Mouse (Mus musculus): ENCODE measurements at regions not wholly inside any gene's neighbourhood (a gene's known extent, or its start where the extent isn't known, plus 50 kb on each side); places are given as distances from the start of the nearest gene placed in this dataset.

- DNase-seq (ENCODE audit: low spot score in 2 of 2), result no peak
Observed at GRCm38 (mm10) chr8:87417466-87417865, 54.9 kb downstream of the Cbln1 start.

GRCm38 (mm10) chr8:87415051-87415630 lies 57.3 kb downstream of the Cbln1 start:
- DNase-seq (ENCODE audit: low spot score in 2 of 2), result no peak

GRCm38 (mm10) chr8:87389016-87389415 lies 83.4 kb downstream of the Cbln1 start:
- no peak for DNase-seq (ENCODE audit: low spot score in 2 of 2)

GRCm38 (mm10) chr8:87383527-87384206 lies 88.7 kb downstream of the Cbln1 start:
- no peak for DNase-seq (ENCODE audit: low spot score in 2 of 2)

GRCm38 (mm10) chr8:87382311-87382710 lies 90.1 kb downstream of the Cbln1 start:
- DNase-seq (ENCODE audit: low spot score in 2 of 2), result no peak

- no peak for DNase-seq (ENCODE audit: low spot score in 2 of 2)
Observed at GRCm38 (mm10) chr8:87380791-87381190, 91.6 kb downstream of the Cbln1 start.

GRCm38 (mm10) chr8:87379296-87379695 lies 93.1 kb downstream of the Cbln1 start:
- DNase-seq (ENCODE audit: low spot score in 2 of 2), result no peak

- no peak for DNase-seq (ENCODE audit: low spot score in 2 of 2)
Observed at GRCm38 (mm10) chr8:87374044-87374443, 98.4 kb downstream of the Cbln1 start.

- no peak for DNase-seq (ENCODE audit: low spot score in 2 of 2)
Observed at GRCm38 (mm10) chr8:87373535-87373934, 98.9 kb downstream of the Cbln1 start.

- no peak for DNase-seq (ENCODE audit: low spot score in 2 of 2)
Observed at GRCm38 (mm10) chr8:87372061-87372460, 100.3 kb downstream of the Cbln1 start.

- no peak for DNase-seq (ENCODE audit: low spot score in 2 of 2)
Observed at GRCm38 (mm10) chr8:87370194-87370593, 102.2 kb downstream of the Cbln1 start.

GRCm38 (mm10) chr8:87350471-87350870 lies 121.9 kb downstream of the Cbln1 start:
- DNase-seq (ENCODE audit: low spot score in 2 of 2), result no peak

GRCm38 (mm10) chr8:87349781-87350181 lies 122.6 kb downstream of the Cbln1 start:
- DNase-seq (ENCODE audit: low spot score in 2 of 2), result peak in 1 of 2 experiments; percentile 20

- no peak for DNase-seq (ENCODE audit: low spot score in 2 of 2)
Observed at GRCm38 (mm10) chr8:87329371-87329770, 143.0 kb downstream of the Cbln1 start.

- peak in 1 of 2 experiments; percentile 13 for DNase-seq (ENCODE audit: low spot score in 2 of 2)
Observed at GRCm38 (mm10) chr8:87314570-87314969, 157.8 kb downstream of the Cbln1 start.

GRCm38 (mm10) chr8:87311282-87311681 lies 161.1 kb downstream of the Cbln1 start:
- DNase-seq (ENCODE audit: low spot score in 2 of 2), result no peak

GRCm38 (mm10) chr8:87308311-87308710 lies 164.1 kb downstream of the Cbln1 start:
- no peak for DNase-seq (ENCODE audit: low spot score in 2 of 2)

GRCm38 (mm10) chr8:87305001-87305400 lies 167.4 kb downstream of the Cbln1 start:
- DNase-seq (ENCODE audit: low spot score in 2 of 2), result no peak

- no peak for DNase-seq (ENCODE audit: low spot score in 2 of 2)
Observed at GRCm38 (mm10) chr8:87303522-87303921, 168.9 kb downstream of the Cbln1 start.

- no peak for DNase-seq (ENCODE audit: low spot score in 2 of 2)
Observed at GRCm38 (mm10) chr8:87297761-87298160, 174.6 kb downstream of the Cbln1 start.

- no peak for DNase-seq (ENCODE audit: low spot score in 2 of 2)
Observed at GRCm38 (mm10) chr8:87297331-87297730, 175.1 kb downstream of the Cbln1 start.

- no peak for DNase-seq (ENCODE audit: low spot score in 2 of 2)
Observed at GRCm38 (mm10) chr8:87286059-87286458, 186.3 kb downstream of the Cbln1 start.

- DNase-seq (ENCODE audit: low spot score in 2 of 2), result no peak
Observed at GRCm38 (mm10) chr8:87284356-87284755, 188.1 kb downstream of the Cbln1 start.
